Mouse (Mus musculus) kidney, postnatal 14 days (tissue): ENCODE data around the gene A4galt.

Source experiments
- DNase-seq: peaks from one replicate; pipeline ENCODE4 v3.0.0; 2022; ENCODE audit warnings: mixed read lengths

Gene A4galt

GRCm38 (mm10) chr15:83265269-83265668 lies 13.7 kb upstream of the A4galt start:
- no peak for DNase-seq

GRCm38 (mm10) chr15:83263405-83263804 lies 11.8 kb upstream of the A4galt start:
- DNase-seq, result no peak

GRCm38 (mm10) chr15:83257906-83258305 lies 6.3 kb upstream of the A4galt start:
- DNase-seq, result no peak

- no peak for DNase-seq
These were observed 4.9 kb upstream of the A4galt start for GRCm38 (mm10) chr15:83256491-83256890.

GRCm38 (mm10) chr15:83255944-83256343 lies 4.4 kb upstream of the A4galt start:
- peak; percentile 31 for DNase-seq

- no peak for DNase-seq
These were observed 3.7 kb upstream of the A4galt start for GRCm38 (mm10) chr15:83255191-83255782.

- DNase-seq, result no peak
These were observed 2.9 kb upstream of the A4galt start for GRCm38 (mm10) chr15:83254372-83255070.

GRCm38 (mm10) chr15:83252060-83252459 lies 486 bp upstream of the A4galt start:
- DNase-seq, result peak; percentile 51

- DNase-seq, result peak; percentile 21
These were observed 861 bp downstream of the A4galt start for GRCm38 (mm10) chr15:83250651-83251175.

- DNase-seq, result no peak
These were observed 1.9 kb downstream of the A4galt start for GRCm38 (mm10) chr15:83249535-83250287.

- no peak for DNase-seq
These were observed 3.2 kb downstream of the A4galt start for GRCm38 (mm10) chr15:83248236-83248844.

GRCm38 (mm10) chr15:83244371-83244770 lies 7.2 kb downstream of the A4galt start:
- DNase-seq, result no peak

- DNase-seq, result no peak
These were observed 9.5 kb downstream of the A4galt start for GRCm38 (mm10) chr15:83241961-83242680.

GRCm38 (mm10) chr15:83241497-83241896 lies 10.1 kb downstream of the A4galt start:
- peak; percentile 76 for DNase-seq

- no peak for DNase-seq
These were observed 13.9 kb downstream of the A4galt start for GRCm38 (mm10) chr15:83237460-83238243.

GRCm38 (mm10) chr15:83236824-83237223 lies 14.8 kb downstream of the A4galt start:
- no peak for DNase-seq

GRCm38 (mm10) chr15:83233219-83233992 lies 18.2 kb downstream of the A4galt start:
- no peak for DNase-seq

- no peak for DNase-seq
These were observed 24.0 kb downstream of the A4galt start for GRCm38 (mm10) chr15:83227559-83227958.

- no peak for DNase-seq
These were observed 24.7 kb downstream of the A4galt start for GRCm38 (mm10) chr15:83226871-83227270.

- DNase-seq, result no peak
These were observed 25.3 kb downstream of the A4galt start for GRCm38 (mm10) chr15:83226066-83226834.
